Mouse (Mus musculus) myocyte (in vitro differentiated cells): ENCODE measurements around the gene 1700037C18Rik. TPM values are rescaled to one million over a fixed set of nuclear protein-coding genes. Genes with fewer than 3 reads are reported as not detected.

Experiments
- H3K27me3 ChIP-seq: one replicate; pipeline ENCODE4 v1.6.1; 2011; ENCODE audit not compliant: control insufficient read depth, insufficient read depth, insufficient read length
- H3K36me3 ChIP-seq: one replicate; pipeline ENCODE4 v1.6.1; 2011; ENCODE audit not compliant: control insufficient read depth, insufficient read depth
- H3K4me2 ChIP-seq: one replicate; pipeline ENCODE4 v1.6.1; 2011; ENCODE audit warnings: low read depth, control low read depth
- H3K4me3 ChIP-seq: one replicate; pipeline ENCODE4 v1.5.1; 2011; ENCODE audit warnings: mild to moderate bottlenecking, control low read depth, moderate library complexity
- H3K79me2 ChIP-seq: one replicate; pipeline ENCODE4 v1.6.1; 2011; ENCODE audit not compliant: control insufficient read depth, insufficient read depth
- H3ac ChIP-seq: one replicate; pipeline ENCODE4 v1.6.1; 2011; ENCODE audit not compliant: control insufficient read depth, insufficient read length
- CEBPB ChIP-seq: IDR thresholded peaks from 2 replicates; pipeline ENCODE4 v1.6.1; 2011; ENCODE audit warnings: mild to moderate bottlenecking, moderate library complexity; ENCODE audit not compliant: poor library complexity, insufficient read depth, severe bottlenecking
- E2F4 ChIP-seq: IDR thresholded peaks from one replicate; pipeline ENCODE4 v1.6.1; 2011; ENCODE audit warnings: mild to moderate bottlenecking, control low read depth, moderate library complexity; ENCODE audit not compliant: insufficient read depth
- MAX ChIP-seq: IDR thresholded peaks from one replicate; pipeline ENCODE4 v1.6.1; 2011; ENCODE audit warnings: low read depth, mild to moderate bottlenecking, control low read depth
- MYOD1 ChIP-seq, 3 experiments: IDR thresholded peaks; one replicate each; pipeline ENCODE4 v1.6.1; 2011; ENCODE audit warnings: control low read depth in 2 of 3, low read depth in 2 of 3, mild to moderate bottlenecking in 2 of 3, moderate library complexity in 1 of 3; ENCODE audit not compliant: insufficient read length in 2 of 3, control insufficient read depth in 1 of 3
- MYOG ChIP-seq, 3 experiments: IDR thresholded peaks; one replicate each; pipeline ENCODE4 v1.6.1; 2011; ENCODE audit warnings: control low read depth in 2 of 3, low read depth in 2 of 3, mild to moderate bottlenecking in 2 of 3; ENCODE audit not compliant: insufficient read length in 2 of 3, control insufficient read depth in 1 of 3, insufficient read depth in 1 of 3
- POLR2A ChIP-seq: IDR thresholded peaks from one replicate; pipeline ENCODE4 v1.6.1; 2011; ENCODE audit warnings: low read depth, mild to moderate bottlenecking, control low read depth, moderate library complexity; ENCODE audit not compliant: insufficient read length
- POLR2AphosphoS2 ChIP-seq: IDR thresholded peaks from one replicate; pipeline ENCODE4 v1.6.1; 2011; ENCODE audit warnings: low read depth, control low read depth; ENCODE audit not compliant: insufficient read length
- REST ChIP-seq: IDR thresholded peaks from one replicate; pipeline ENCODE4 v1.6.1; 2011; ENCODE audit warnings: mild to moderate bottlenecking, control low read depth, moderate library complexity; ENCODE audit not compliant: insufficient read depth, insufficient read length
- SRF ChIP-seq: IDR thresholded peaks from one replicate; pipeline ENCODE4 v1.6.1; 2011; ENCODE audit warnings: low read depth; ENCODE audit not compliant: control insufficient read depth, insufficient read length
- TCF12 ChIP-seq: IDR thresholded peaks from one replicate; pipeline ENCODE4 v1.6.1; 2011; ENCODE audit warnings: mild to moderate bottlenecking, control low read depth; ENCODE audit not compliant: poor library complexity, insufficient read depth, severe bottlenecking
- TCF3 ChIP-seq: IDR thresholded peaks from one replicate; pipeline ENCODE4 v1.6.1; 2011; ENCODE audit warnings: low read depth, control low read depth; ENCODE audit not compliant: insufficient read length
- USF1 ChIP-seq: IDR thresholded peaks from one replicate; pipeline ENCODE4 v1.6.1; 2011; ENCODE audit warnings: low read depth, mild to moderate bottlenecking, control low read depth, moderate library complexity
- polyA plus RNA-seq: library from polyadenylated mRNA; unstranded; fragments of >200 nt; fragmentation: generic; extraction: Trizol; gene quantifications from one replicate; pipeline ENCODE4 v1.2.1, GENCODE M21; 2012; ENCODE audit warnings: missing spikeins

Gene 1700037C18Rik
- polyA plus RNA-seq, 1 experiment, result 3.5 TPM

GRCm38 (mm10) chr16:3848416-3848815 is 60.1 kb downstream of the 1700037C18Rik start:
- no peak overlapping the region for H3K4me3 ChIP-seq
- H3K27me3 ChIP-seq, result no peaks in the 10 kb centered on the region
- no peaks in the 10 kb centered on the region for H3K36me3 ChIP-seq
- no peaks in the 10 kb centered on the region for H3K79me2 ChIP-seq
- no peak overlapping the region for H3K4me2 ChIP-seq
- TF ChIP-seq CEBPB, result no peak
- no peak for TF ChIP-seq SRF
- no peak for TF ChIP-seq E2F4
- TF ChIP-seq REST, result no peak
- TF ChIP-seq POLR2AphosphoS2, result no peak
- TF ChIP-seq MYOD1 (IDR thresholded peaks at IDR 0.05; ENCODE audit: control insufficient read depth in 1 of 3, insufficient read length in 2 of 3, low read depth in 2 of 3), result no peak
- TF ChIP-seq MAX, result no peak
- no peak for TF ChIP-seq TCF3
- no peak for TF ChIP-seq MYOG (IDR thresholded peaks at IDR 0.05; ENCODE audit: control insufficient read depth in 1 of 3, insufficient read depth in 1 of 3, insufficient read length in 2 of 3, low read depth in 2 of 3)
- TF ChIP-seq USF1, result no peak
- TF ChIP-seq TCF12, result no peak
- no peak for TF ChIP-seq POLR2A
- no peak overlapping the region for H3ac ChIP-seq

GRCm38 (mm10) chr16:3847871-3848270 is 60.6 kb downstream of the 1700037C18Rik start:
- H3K36me3 ChIP-seq, result no peaks in the 10 kb centered on the region
- peak overlapping the region; percentile 58 for H3K4me3 ChIP-seq
- TF ChIP-seq TCF3 (no peak), TCF12 (no peak), SRF (no peak), POLR2A (no peak), USF1 (no peak), E2F4 (no peak), MAX (no peak)
- H3ac ChIP-seq, result peak overlapping the region; percentile 29
- H3K4me2 ChIP-seq, result peak overlapping the region; percentile 93
- no peaks in the 10 kb centered on the region for H3K79me2 ChIP-seq
- no peaks in the 10 kb centered on the region for H3K27me3 ChIP-seq

GRCm38 (mm10) chr16:3846711-3847518 is 61.6 kb downstream of the 1700037C18Rik start, which contains the start of gene Zfp174:
Zfp174 (plus strand) TSS chr16:3847268.
- peak within 1 kb of the TSS; percentile 93 for H3K4me2 ChIP-seq
- TF ChIP-seq TCF12 (no peak), USF1 (no peak), MAX (no peak), E2F4 (no peak), POLR2A (peak; percentile 67), MYOD1 (IDR thresholded peaks at IDR 0.05; ENCODE audit: control insufficient read depth in 1 of 3, insufficient read length in 2 of 3, low read depth in 2 of 3) (no peak), POLR2AphosphoS2 (peak; percentile 73), REST (no peak), MYOG (IDR thresholded peaks at IDR 0.05; ENCODE audit: control insufficient read depth in 1 of 3, insufficient read depth in 1 of 3, insufficient read length in 2 of 3, low read depth in 2 of 3) (peak in 1 of 3 experiments; percentile 15)
- H3ac ChIP-seq, result peak within 1 kb of the TSS; percentile 29
- no peaks in the 10 kb centered on the region for H3K79me2 ChIP-seq
- no peaks in the 10 kb centered on the region for H3K36me3 ChIP-seq
- H3K4me3 ChIP-seq, result peak within 1 kb of the TSS; percentile 58
- no peaks in the 10 kb centered on the region for H3K27me3 ChIP-seq

Other genes starting within 250 kb of the 1700037C18Rik start
- gene Mefv, start 190.6 kb downstream of the 1700037C18Rik start, polyA plus RNA-seq, result not detected
- 0.01 TPM for gene Zfp263, start 164.6 kb downstream of the 1700037C18Rik start, polyA plus RNA-seq
- not detected for gene Olfr15, start 77.8 kb downstream of the 1700037C18Rik start, polyA plus RNA-seq
- 0.70 TPM for gene Zfp174, start 61.4 kb downstream of the 1700037C18Rik start, polyA plus RNA-seq
- gene Naa60, start 36.3 kb downstream of the 1700037C18Rik start, polyA plus RNA-seq, result 31.2 TPM
- gene Zfp597, start 24.1 kb downstream of the 1700037C18Rik start, polyA plus RNA-seq, result 1.7 TPM
- 0.18 TPM for gene Gm20695, start 24.0 kb downstream of the 1700037C18Rik start, polyA plus RNA-seq
- 10.1 TPM for gene Cluap1, start 112 bp upstream of the 1700037C18Rik start, polyA plus RNA-seq
- gene Nlrc3, start 67.9 kb upstream of the 1700037C18Rik start, polyA plus RNA-seq, result 1.3 TPM
- 11.9 TPM for gene Slx4, start 95.1 kb upstream of the 1700037C18Rik start, polyA plus RNA-seq
- gene Dnase1, start 128.3 kb upstream of the 1700037C18Rik start, polyA plus RNA-seq, result 0.89 TPM
- 103 TPM for gene Trap1, start 169.1 kb upstream of the 1700037C18Rik start, polyA plus RNA-seq